Mouse (Mus musculus) olfactory bulb, adult 2 months (tissue): ENCODE results near the gene Mgat5.

Experiments
- CTCF ChIP-seq: fragments of 200-500 bp; IDR thresholded peaks from 2 replicates; pipeline ENCODE4 v1.5.1; 2012; ENCODE audit warnings: low read depth, mild to moderate bottlenecking, low read length, moderate library complexity; ENCODE audit not compliant: insufficient read depth
- POLR2A ChIP-seq: fragments of 200-500 bp; IDR thresholded peaks from 2 replicates; pipeline ENCODE4 v1.6.1; 2012; ENCODE audit warnings: mild to moderate bottlenecking, low read depth, low read length, moderate library complexity; ENCODE audit not compliant: insufficient read depth

GRCm38 (mm10) chr1:127308207-127308725, 103.5 kb downstream of the Mgat5 start:
- TF ChIP-seq CTCF (no peak), POLR2A (no peak)
